Mouse (Mus musculus): Measurements from ENCODE around the gene BC005537. TPM values are rescaled to one million over a fixed set of nuclear protein-coding genes. Genes with fewer than 3 reads are reported as not detected.

BC005537 gene
- polyA plus RNA-seq, 1 experiment from 2014 or later = 10.6 TPM

- Histone ChIP-seq H3K36me3 (replicated peaks; ENCODE audit: insufficient read depth, low read length) (no peaks in the 10 kb centered on the region), H3K27ac (ENCODE audit: low read depth) (no peak overlapping the region), H3K9me3 (ENCODE audit: low read length) (no peaks in the 10 kb centered on the region), H3K9ac (replicated peaks) (no peak overlapping the region), H3K27me3 (ENCODE audit: insufficient read depth, low read length) (no peaks in the 10 kb centered on the region), H3K4me3 (ENCODE audit: low read depth, low read length) (no peak overlapping the region), H3K4me2 (ENCODE audit: low read depth, low read length) (no peak overlapping the region), H3K4me1 (ENCODE audit: insufficient read depth) (peaks cover 7% of the 10 kb centered on the region)
- TF ChIP-seq CTCF (IDR thresholded peaks at IDR 0.05; ENCODE audit: low read depth) (no peak), EP300 (IDR thresholded peaks at IDR 0.05; ENCODE audit: low read depth) (no peak)
- ATAC-seq (no peak), DNase-seq (no peak)
- 88% methylated on average over 4 of the region's 4 CpGs for WGBS (ENCODE audit: insufficient replicate concordance)
Observed at GRCm38 (mm10) chr13:24798686-24799085, 2.8 kb upstream of the BC005537 start.

- no peaks in the 10 kb centered on the region for H3K9me3 ChIP-seq (ENCODE audit: low read length)
- peak overlapping the region; percentile 78 for H3K4me2 ChIP-seq (ENCODE audit: low read depth, low read length)
- H3K36me3 ChIP-seq (replicated peaks; ENCODE audit: insufficient read depth, low read length) = no peaks in the 10 kb centered on the region
- peak overlapping the region; percentile 74 for H3K9ac ChIP-seq (replicated peaks)
- TF ChIP-seq CTCF (IDR thresholded peaks at IDR 0.05; ENCODE audit: low read depth) (no peak), EP300 (IDR thresholded peaks at IDR 0.05; ENCODE audit: low read depth) (no peak)
- WGBS (ENCODE audit: insufficient replicate concordance) = 71% methylated on average over 5 of the region's 5 CpGs
- no peaks in the 10 kb centered on the region for H3K27me3 ChIP-seq (ENCODE audit: insufficient read depth, low read length)
- no peak for ATAC-seq
- H3K27ac ChIP-seq (ENCODE audit: low read depth) = peak overlapping the region; percentile 89; the same call in 1 of the 2 replicates
- DNase-seq = no peak
- H3K4me1 ChIP-seq (ENCODE audit: insufficient read depth) = peaks cover 11% of the 10 kb centered on the region
- H3K4me3 ChIP-seq (ENCODE audit: low read depth, low read length) = peak overlapping the region; percentile 88; the same call in 1 of the 2 replicates
Observed at GRCm38 (mm10) chr13:24799378-24799777, 2.1 kb upstream of the BC005537 start.

- peak overlapping the region; percentile 88 for H3K4me3 ChIP-seq (ENCODE audit: low read depth, low read length)
- WGBS (ENCODE audit: insufficient replicate concordance) = 1% methylated on average over 31 of the region's 31 CpGs
- peak; percentile 3; the same call in 1 of the 2 replicates for ATAC-seq
- peak; percentile 53 for DNase-seq
- no peaks in the 10 kb centered on the region for H3K9me3 ChIP-seq (ENCODE audit: low read length)
- peaks cover 4% of the 10 kb centered on the region for H3K36me3 ChIP-seq (replicated peaks; ENCODE audit: insufficient read depth, low read length)
- H3K4me1 ChIP-seq (ENCODE audit: insufficient read depth) = peaks cover 14% of the 10 kb centered on the region
- H3K27ac ChIP-seq (ENCODE audit: low read depth) = peak overlapping the region; percentile 89
- peak overlapping the region; percentile 74 for H3K9ac ChIP-seq (replicated peaks)
- no peak for TF ChIP-seq CTCF (IDR thresholded peaks at IDR 0.05; ENCODE audit: low read depth)
- TF ChIP-seq EP300 (IDR thresholded peaks at IDR 0.05; ENCODE audit: low read depth) = no peak
- peak overlapping the region; percentile 78 for H3K4me2 ChIP-seq (ENCODE audit: low read depth, low read length)
- H3K27me3 ChIP-seq (ENCODE audit: insufficient read depth, low read length) = no peaks in the 10 kb centered on the region
Observed at GRCm38 (mm10) chr13:24799925-24800673, 1.4 kb upstream of the BC005537 start.

GRCm38 (mm10) chr13:24800674-24801307 lies 666 bp upstream of the BC005537 start:
- Histone ChIP-seq H3K27ac (ENCODE audit: low read depth) (peak overlapping the region; percentile 99), H3K4me2 (ENCODE audit: low read depth, low read length) (peak overlapping the region; percentile 87), H3K9ac (replicated peaks) (peak overlapping the region; percentile 97), H3K4me1 (ENCODE audit: insufficient read depth) (peaks cover 18% of the 10 kb centered on the region), H3K27me3 (ENCODE audit: insufficient read depth, low read length) (no peaks in the 10 kb centered on the region), H3K36me3 (replicated peaks; ENCODE audit: insufficient read depth, low read length) (peaks cover 11% of the 10 kb centered on the region), H3K4me3 (ENCODE audit: low read depth, low read length) (peak overlapping the region; percentile 88), H3K9me3 (ENCODE audit: low read length) (no peaks in the 10 kb centered on the region)
- peak; percentile 95 for ATAC-seq
- DNase-seq = peak; percentile 99
- peak; percentile 25; the same call in 1 of the 2 replicates for TF ChIP-seq CTCF (IDR thresholded peaks at IDR 0.05; ENCODE audit: low read depth)
- TF ChIP-seq EP300 (IDR thresholded peaks at IDR 0.05; ENCODE audit: low read depth) = peak; percentile 85; the same call in 1 of the 2 replicates
- WGBS (ENCODE audit: insufficient replicate concordance) = under 1% methylated on average over 42 of the region's 42 CpGs

GRCm38 (mm10) chr13:24802131-24802691 lies 754 bp downstream of the BC005537 start:
- peak overlapping the region; percentile 99 for H3K27ac ChIP-seq (ENCODE audit: low read depth)
- ATAC-seq = no peak
- H3K36me3 ChIP-seq (replicated peaks; ENCODE audit: insufficient read depth, low read length) = peaks cover 22% of the 10 kb centered on the region
- H3K4me2 ChIP-seq (ENCODE audit: low read depth, low read length) = peak overlapping the region; percentile 87
- no peak for TF ChIP-seq CTCF (IDR thresholded peaks at IDR 0.05; ENCODE audit: low read depth)
- TF ChIP-seq EP300 (IDR thresholded peaks at IDR 0.05; ENCODE audit: low read depth) = no peak
- no peaks in the 10 kb centered on the region for H3K9me3 ChIP-seq (ENCODE audit: low read length)
- peak overlapping the region; percentile 88 for H3K4me3 ChIP-seq (ENCODE audit: low read depth, low read length)
- no peaks in the 10 kb centered on the region for H3K27me3 ChIP-seq (ENCODE audit: insufficient read depth, low read length)
- under 1% methylated on average over 26 of the region's 26 CpGs for WGBS (ENCODE audit: insufficient replicate concordance)
- H3K9ac ChIP-seq (replicated peaks) = peak overlapping the region; percentile 97
- DNase-seq = peak; percentile 64
- H3K4me1 ChIP-seq (ENCODE audit: insufficient read depth) = peaks cover 18% of the 10 kb centered on the region

- ATAC-seq (no peak), DNase-seq (no peak)
- TF ChIP-seq CTCF (IDR thresholded peaks at IDR 0.05; ENCODE audit: low read depth) = no peak
- no peak for TF ChIP-seq EP300 (IDR thresholded peaks at IDR 0.05; ENCODE audit: low read depth)
- Histone ChIP-seq H3K27ac (ENCODE audit: low read depth) (0 out of 2 replicates have a peak overlapping the region, but pooled peaks have one; percentile 19), H3K27me3 (ENCODE audit: insufficient read depth, low read length) (no peaks in the 10 kb centered on the region), H3K4me1 (ENCODE audit: insufficient read depth) (peaks cover 18% of the 10 kb centered on the region), H3K4me3 (ENCODE audit: low read depth, low read length) (peak overlapping the region; percentile 88), H3K4me2 (ENCODE audit: low read depth, low read length) (peak overlapping the region; percentile 87), H3K9ac (replicated peaks) (peak overlapping the region; percentile 97), H3K36me3 (replicated peaks; ENCODE audit: insufficient read depth, low read length) (peaks cover 32% of the 10 kb centered on the region), H3K9me3 (ENCODE audit: low read length) (no peaks in the 10 kb centered on the region)
- 10% methylated on average over 2 of the region's 2 CpGs for WGBS (ENCODE audit: insufficient replicate concordance)
Observed at GRCm38 (mm10) chr13:24803196-24803595, 1.7 kb downstream of the BC005537 start.
